Mouse (Mus musculus) forebrain, embryonic 12.5 days (tissue): ENCODE data around the gene Mmrn2. TPM values are rescaled to one million over a fixed set of nuclear protein-coding genes. Genes with fewer than 3 reads are reported as not detected.

ENCODE experiments used
- ATAC-seq: fragments of 200-750 bp; cut with Nextera tagmentation; 2 replicates; pipeline ENCODE4 v1.8.0; 2017; ENCODE audit warnings: moderate TSS enrichment; ENCODE audit not compliant: low FRiP score
- H3K27ac ChIP-seq: fragments of 300-500 bp; sonication (generic); 2 replicates; pipeline ENCODE4 v1.5.1; 2016; ENCODE audit warnings: mild to moderate bottlenecking
- H3K27me3 ChIP-seq: fragments of 300-500 bp; sonication (generic); 2 replicates; pipeline ENCODE4 v1.6.1; 2016; ENCODE audit warnings: mild to moderate bottlenecking
- H3K36me3 ChIP-seq: fragments of 300-500 bp; sonication (generic); replicated peaks from 2 replicates; pipeline ENCODE4 v1.6.1; 2016; ENCODE audit warnings: mild to moderate bottlenecking
- H3K4me1 ChIP-seq: fragments of 300-500 bp; sonication (generic); 2 replicates; pipeline ENCODE4 v1.6.1; 2016
- H3K4me2 ChIP-seq: fragments of 300-500 bp; sonication (generic); 2 replicates; pipeline ENCODE4 v1.6.1; 2016; ENCODE audit warnings: mild to moderate bottlenecking, moderate library complexity
- H3K4me3 ChIP-seq: fragments of 300-500 bp; sonication (generic); replicated peaks from 2 replicates; pipeline ENCODE4 v1.5.1; 2016; ENCODE audit warnings: mild to moderate bottlenecking
- H3K9ac ChIP-seq: fragments of 300-500 bp; sonication (generic); 2 replicates; pipeline ENCODE4 v1.6.1; 2016; ENCODE audit warnings: mild to moderate bottlenecking
- H3K9me3 ChIP-seq: fragments of 300-500 bp; sonication (generic); 2 replicates; pipeline ENCODE4 v1.6.1; 2016
- WGBS: fragments of 180-500 bp; shearing (Covaris S2); methylation state at CpG from one replicate; pipeline ENCODE4 v1.1.7; 2016; 5-methylcytosine and 5-hydroxymethylcytosine counted together
- polyA plus RNA-seq: library from polyadenylated mRNA; unstranded; fragments of >200 nt; fragmentation: Nextera tagmentation; extraction: Ambion mirVana; gene quantifications from 2 replicates; pipeline ENCODE4 v1.2.1, GENCODE M21; 2016

Mmrn2 gene
- polyA plus RNA-seq: 5.5 and 6.1 TPM in 2 replicates

- no peaks in the 10 kb centered on the region for H3K36me3 ChIP-seq
- peaks cover 12% of the 10 kb centered on the region for H3K4me1 ChIP-seq
- no peaks in the 10 kb centered on the region for H3K9me3 ChIP-seq
- H3K27me3 ChIP-seq: no peaks in the 10 kb centered on the region
- no peak within 1 kb of the TSS for H3K4me3 ChIP-seq
- 86% methylated on average over 13 of the region's 13 CpGs for WGBS
- no peak for ATAC-seq
- no peak within 1 kb of the TSS for H3K4me2 ChIP-seq
- no peak within 1 kb of the TSS for H3K27ac ChIP-seq
- no peak within 1 kb of the TSS for H3K9ac ChIP-seq
Measured at GRCm38 (mm10) chr14:34375415-34375904, at the start of gene Mmrn2. TSS of gene Mmrn2 (plus strand) at chr14:34375465.

GRCm38 (mm10) chr14:34326606-34327005 lies 48.7 kb upstream of the Mmrn2 start:
- Histone ChIP-seq H3K4me3 (no peak overlapping the region), H3K4me2 (no peak overlapping the region), H3K4me1 (no peaks in the 10 kb centered on the region), H3K36me3 (peaks cover 46% of the 10 kb centered on the region), H3K9ac (no peak overlapping the region), H3K9me3 (no peaks in the 10 kb centered on the region), H3K27ac (no peak overlapping the region), H3K27me3 (no peaks in the 10 kb centered on the region)
- WGBS: 91% methylated on average over 3 of the region's 3 CpGs
- no peak for ATAC-seq

GRCm38 (mm10) chr14:34327618-34328017 lies 47.6 kb upstream of the Mmrn2 start:
- Histone ChIP-seq H3K4me3 (no peak overlapping the region), H3K36me3 (peaks cover 51% of the 10 kb centered on the region), H3K9ac (no peak overlapping the region), H3K4me1 (no peaks in the 10 kb centered on the region), H3K27ac (no peak overlapping the region), H3K27me3 (no peaks in the 10 kb centered on the region), H3K4me2 (no peak overlapping the region), H3K9me3 (no peaks in the 10 kb centered on the region)
- no peak for ATAC-seq
- WGBS: 85% methylated on average over 1 of the region's 1 CpGs

GRCm38 (mm10) chr14:34330657-34331158 lies 44.6 kb upstream of the Mmrn2 start:
- 88% methylated on average over 9 of the region's 9 CpGs for WGBS
- H3K4me3 ChIP-seq: no peak overlapping the region
- H3K4me1 ChIP-seq: no peaks in the 10 kb centered on the region
- no peak for ATAC-seq
- H3K9ac ChIP-seq: no peak overlapping the region
- no peaks in the 10 kb centered on the region for H3K27me3 ChIP-seq
- H3K27ac ChIP-seq: no peak overlapping the region
- H3K4me2 ChIP-seq: no peak overlapping the region
- H3K36me3 ChIP-seq: peaks cover 55% of the 10 kb centered on the region
- H3K9me3 ChIP-seq: no peaks in the 10 kb centered on the region

GRCm38 (mm10) chr14:34331886-34332285 lies 43.4 kb upstream of the Mmrn2 start:
- no peak overlapping the region for H3K9ac ChIP-seq
- ATAC-seq: no peak
- no peak overlapping the region for H3K4me2 ChIP-seq
- H3K4me1 ChIP-seq: no peaks in the 10 kb centered on the region
- no peaks in the 10 kb centered on the region for H3K27me3 ChIP-seq
- H3K9me3 ChIP-seq: no peaks in the 10 kb centered on the region
- H3K4me3 ChIP-seq: no peak overlapping the region
- no peak overlapping the region for H3K27ac ChIP-seq
- peaks cover 67% of the 10 kb centered on the region for H3K36me3 ChIP-seq
- WGBS: 80% methylated on average over 3 of the region's 3 CpGs

GRCm38 (mm10) chr14:34332476-34332875 lies 42.8 kb upstream of the Mmrn2 start:
- Histone ChIP-seq H3K27ac (no peak overlapping the region), H3K4me3 (no peak overlapping the region), H3K4me1 (no peaks in the 10 kb centered on the region), H3K9me3 (no peaks in the 10 kb centered on the region), H3K4me2 (no peak overlapping the region), H3K27me3 (no peaks in the 10 kb centered on the region), H3K9ac (no peak overlapping the region), H3K36me3 (peaks cover 73% of the 10 kb centered on the region)
- no peak for ATAC-seq
- 88% methylated on average over 5 of the region's 5 CpGs for WGBS

- no peak overlapping the region for H3K9ac ChIP-seq
- H3K4me3 ChIP-seq: no peak overlapping the region
- ATAC-seq: no peak
- no peak overlapping the region for H3K4me2 ChIP-seq
- WGBS: 48% methylated on average over 1 of the region's 1 CpGs
- H3K27me3 ChIP-seq: no peaks in the 10 kb centered on the region
- H3K27ac ChIP-seq: no peak overlapping the region
- no peaks in the 10 kb centered on the region for H3K4me1 ChIP-seq
- H3K36me3 ChIP-seq: peaks cover 86% of the 10 kb centered on the region
- no peaks in the 10 kb centered on the region for H3K9me3 ChIP-seq
Measured at GRCm38 (mm10) chr14:34339446-34339845, 35.8 kb upstream of the Mmrn2 start.

- no peak overlapping the region for H3K4me3 ChIP-seq
Measured at GRCm38 (mm10) chr14:34341993-34342392, 33.3 kb upstream of the Mmrn2 start.

GRCm38 (mm10) chr14:34343078-34343477 lies 32.2 kb upstream of the Mmrn2 start:
- Histone ChIP-seq H3K9me3 (no peaks in the 10 kb centered on the region), H3K4me1 (no peaks in the 10 kb centered on the region), H3K4me3 (no peak overlapping the region), H3K4me2 (no peak overlapping the region), H3K27ac (no peak overlapping the region), H3K27me3 (no peaks in the 10 kb centered on the region), H3K9ac (no peak overlapping the region), H3K36me3 (peaks cover 54% of the 10 kb centered on the region)
- ATAC-seq: no peak
- 91% methylated on average over 4 of the region's 4 CpGs for WGBS

More at GRCm38 (mm10) chr14:34341993-34342392, 33.3 kb upstream of the Mmrn2 start:
- no peaks in the 10 kb centered on the region for H3K27me3 ChIP-seq
- no peaks in the 10 kb centered on the region for H3K9me3 ChIP-seq
- H3K9ac ChIP-seq: no peak overlapping the region
- ATAC-seq: no peak
- H3K4me1 ChIP-seq: no peaks in the 10 kb centered on the region
- H3K27ac ChIP-seq: no peak overlapping the region
- H3K36me3 ChIP-seq: peaks cover 65% of the 10 kb centered on the region
- 92% methylated on average over 4 of the region's 4 CpGs for WGBS
- no peak overlapping the region for H3K4me2 ChIP-seq

- WGBS: 87% methylated on average over 5 of the region's 5 CpGs
- Histone ChIP-seq H3K9me3 (no peaks in the 10 kb centered on the region), H3K36me3 (peaks cover 42% of the 10 kb centered on the region), H3K9ac (no peak overlapping the region), H3K4me3 (no peak overlapping the region), H3K4me2 (no peak overlapping the region), H3K4me1 (no peaks in the 10 kb centered on the region), H3K27ac (no peak overlapping the region), H3K27me3 (no peaks in the 10 kb centered on the region)
- ATAC-seq: no peak
Measured at GRCm38 (mm10) chr14:34344361-34344760, 30.9 kb upstream of the Mmrn2 start.

GRCm38 (mm10) chr14:34345771-34346566 lies 29.3 kb upstream of the Mmrn2 start:
- Histone ChIP-seq H3K4me2 (no peak overlapping the region), H3K4me3 (no peak overlapping the region), H3K9ac (no peak overlapping the region), H3K9me3 (no peaks in the 10 kb centered on the region), H3K27me3 (no peaks in the 10 kb centered on the region), H3K36me3 (peaks cover 32% of the 10 kb centered on the region), H3K4me1 (no peaks in the 10 kb centered on the region), H3K27ac (no peak overlapping the region)
- WGBS: 63% methylated on average over 12 of the region's 12 CpGs
- ATAC-seq: no peak

GRCm38 (mm10) chr14:34347084-34347483 lies 28.2 kb upstream of the Mmrn2 start:
- no peak overlapping the region for H3K4me2 ChIP-seq
- H3K9me3 ChIP-seq: no peaks in the 10 kb centered on the region
- no peak overlapping the region for H3K4me3 ChIP-seq
- 92% methylated on average over 5 of the region's 5 CpGs for WGBS
- ATAC-seq: no peak
- H3K27ac ChIP-seq: no peak overlapping the region
- H3K4me1 ChIP-seq: no peaks in the 10 kb centered on the region
- H3K9ac ChIP-seq: no peak overlapping the region
- peaks cover 23% of the 10 kb centered on the region for H3K36me3 ChIP-seq
- no peaks in the 10 kb centered on the region for H3K27me3 ChIP-seq

GRCm38 (mm10) chr14:34348301-34348700 lies 27.0 kb upstream of the Mmrn2 start:
- H3K4me2 ChIP-seq: no peak overlapping the region
- no peaks in the 10 kb centered on the region for H3K4me1 ChIP-seq
- peaks cover 10% of the 10 kb centered on the region for H3K36me3 ChIP-seq
- H3K9me3 ChIP-seq: no peaks in the 10 kb centered on the region
- 87% methylated on average over 7 of the region's 7 CpGs for WGBS
- H3K4me3 ChIP-seq: no peak overlapping the region
- H3K27me3 ChIP-seq: no peaks in the 10 kb centered on the region
- no peak overlapping the region for H3K9ac ChIP-seq
- no peak overlapping the region for H3K27ac ChIP-seq
- ATAC-seq: no peak
